Mouse (Mus musculus): ENCODE measurements around the gene Agbl5.

- TF ChIP-seq GATA1 (IDR thresholded peaks at IDR 0.05; ENCODE audit: borderline replicate concordance, low read length) (no peak), FLI1 (IDR thresholded peaks at IDR 0.05; ENCODE audit: low read length) (no peak)
These were observed 13.4 kb downstream of the Agbl5 start for GRCm38 (mm10) chr5:30901860-30902259.
